Comparison of ENCODE assay signal across 12 mouse cellular contexts in genomic region chr3:90255784-90256353, GRCm38 (mm10). TPM values are rescaled to one million over a fixed set of nuclear protein-coding genes. Genes with fewer than 3 reads are reported as not detected.
A peak's percentile ranks its signal among the peaks of the same experiment; 100 is the strongest.
DNase-seq lines count a peak whose midpoint lies in the region; ATAC-seq and TF ChIP-seq lines count a peak whose summit lies in the region.
"Had no signal": no experiment of that assay in that cellular context is flagged by ENCODE, and none has a peak within 500 bp of the region (broad histone marks: within the 10 kb centered on the region; RNA-seq: fewer than 3 reads in every experiment).

No protein-coding gene starts in this region.

- intact Hi-C loops in heart, postnatal 14 days (cut with DNase I): no loop called here

- no peak for TF ChIP-seq POLR2A in myocyte (IDR thresholded peaks at IDR 0.05; ENCODE audit: insufficient read length, low read depth)

- H3K9ac ChIP-seq in lung, embryonic 15.5 days: 0 out of 2 replicates have a peak overlapping the region, but pooled peaks have one; percentile 0
- H3K9ac ChIP-seq in hindbrain, embryonic 15.5 days: peak overlapping the region; percentile 87; the same call in 1 of the 2 replicates

- H3K27me3 ChIP-seq in lung, embryonic 15.5 days: no peaks in the 10 kb centered on the region
- H3K27me3 ChIP-seq in hindbrain, embryonic 15.5 days: no peaks in the 10 kb centered on the region
- H3K27me3 ChIP-seq in myocyte (ENCODE audit: control insufficient read depth, insufficient read depth, insufficient read length): no peaks in the 10 kb centered on the region
- H3K27me3 ChIP-seq: stomach, embryonic 15.5 days had no signal

- H3K9me3 ChIP-seq in lung, embryonic 15.5 days: no peaks in the 10 kb centered on the region
- H3K9me3 ChIP-seq in hindbrain, embryonic 15.5 days: no peaks in the 10 kb centered on the region
- H3K9me3 ChIP-seq: stomach, embryonic 15.5 days had no signal

- H3K4me2 ChIP-seq in lung, embryonic 15.5 days: peak overlapping the region; percentile 68; the same call in 1 of the 2 replicates
- peak overlapping the region; percentile 89; the same call in 1 of the 2 replicates for H3K4me2 ChIP-seq in hindbrain, embryonic 15.5 days
- H3K4me2 ChIP-seq in myocyte (ENCODE audit: low read depth): peak overlapping the region; percentile 81

- 88% methylated on average over 14 of the region's 14 CpGs for WGBS in lung, embryonic 15.5 days
- 93% methylated on average over 14 of the region's 14 CpGs for WGBS in hindbrain, embryonic 15.5 days

- H3K4me1 ChIP-seq in lung, embryonic 15.5 days: peaks cover 13% of the 10 kb centered on the region
- H3K4me1 ChIP-seq in hindbrain, embryonic 15.5 days (replicated peaks): peaks cover 24% of the 10 kb centered on the region

- peaks cover 37% of the 10 kb centered on the region for H3K79me2 ChIP-seq in myocyte (ENCODE audit: control insufficient read depth, insufficient read depth)

- H3K36me3 ChIP-seq in lung, embryonic 15.5 days: peaks cover 47% of the 10 kb centered on the region
- peaks cover 47% of the 10 kb centered on the region for H3K36me3 ChIP-seq in hindbrain, embryonic 15.5 days
- H3K36me3 ChIP-seq in myocyte (ENCODE audit: control insufficient read depth, insufficient read depth): peaks cover 23% of the 10 kb centered on the region

- no peak for ATAC-seq in lung, embryonic 15.5 days (ENCODE audit: borderline replicate concordance, extremely low read depth, low FRiP score, low TSS enrichment)
- ATAC-seq in hindbrain, embryonic 15.5 days (ENCODE audit: low FRiP score, low read depth): no peak

- H3K4me3 ChIP-seq in lung, embryonic 15.5 days: peak overlapping the region; percentile 89; the same call in 1 of the 2 replicates
- H3K4me3 ChIP-seq in hindbrain, embryonic 15.5 days: no peak overlapping the region; the same call in 1 of the 2 replicates
- H3K4me3 ChIP-seq in myocyte: peak overlapping the region; percentile 83

- no peak overlapping the region for H3ac ChIP-seq in myocyte (ENCODE audit: control insufficient read depth, insufficient read length)

- H3K27ac ChIP-seq in lung, embryonic 15.5 days: no peak overlapping the region
- H3K27ac ChIP-seq in hindbrain, embryonic 15.5 days (replicated peaks): no peak overlapping the region

- peak; percentile 91 for DNase-seq in heart, adult 11 months
- DNase-seq in heart, postnatal 14 days: no peak
- no peak for DNase-seq in lung, postnatal 25 days (ENCODE audit: low spot score)
- no peak for DNase-seq in right cerebral cortex, adult 2 months (ENCODE audit: low spot score in 2 of 2)
- DNase-seq: adrenal gland, postnatal 36 days; kidney, adult 18-20 months; lung, adult 2 months had no signal

TF ChIP-seq in myocyte, 11 proteins besides CTCF, POLR2A, EP300 and RAD21:
- TF ChIP-seq TCF3 (IDR thresholded peaks at IDR 0.05; ENCODE audit: insufficient read length, low read depth) (no peak), USF1 (IDR thresholded peaks at IDR 0.05; ENCODE audit: low read depth) (no peak), TCF12 (IDR thresholded peaks at IDR 0.05; ENCODE audit: insufficient read depth, poor library complexity, severe bottlenecking) (no peak), CEBPB (IDR thresholded peaks at IDR 0.05; ENCODE audit: insufficient read depth, poor library complexity, severe bottlenecking) (no peak), E2F4 (IDR thresholded peaks at IDR 0.05; ENCODE audit: insufficient read depth) (no peak), SRF (IDR thresholded peaks at IDR 0.05; ENCODE audit: control insufficient read depth, insufficient read length, low read depth) (no peak)
TF ChIP-seq in myocyte: peak in this region for 0.

RNA-seq across cellular contexts. Expression of gene Crtc2, which starts 1.9 kb away (rescaled TPM):
- total RNA-seq in heart, postnatal 14 days (2021): 10 to 100 TPM; 19.5 to 21.7 TPM
- polyA plus RNA-seq in lung, embryonic 15.5 days (2015; fragmentation: Nextera tagmentation; extraction: Ambion mirVana): 19.9 and 21.1 TPM in 2 replicates
- polyA plus RNA-seq in hindbrain, embryonic 15.5 days (2015; fragmentation: Nextera tagmentation; extraction: Ambion mirVana): 21.9 and 25.6 TPM in 2 replicates
- 19.9 TPM for polyA plus RNA-seq in myocyte (2012; fragmentation: generic; extraction: Trizol)

RNA-seq across cellular contexts. Expression of gene Slc39a1, which starts 7.9 kb away (rescaled TPM):
- total RNA-seq in heart, postnatal 14 days (2021): 10 to 100 TPM; 94.0 to 95.4 TPM
- polyA plus RNA-seq in lung, embryonic 15.5 days (2015; fragmentation: Nextera tagmentation; extraction: Ambion mirVana): 94.7 and 102 TPM in 2 replicates
- polyA plus RNA-seq in hindbrain, embryonic 15.5 days (2015; fragmentation: Nextera tagmentation; extraction: Ambion mirVana): 52.1 and 53.1 TPM in 2 replicates
- polyA plus RNA-seq in myocyte (2012; fragmentation: generic; extraction: Trizol): 111 TPM

RNA-seq across cellular contexts. Expression of gene Dennd4b, which starts 9.1 kb away (rescaled TPM):
- 10 to 100 TPM; 21.1 to 23.6 TPM for total RNA-seq in heart, postnatal 14 days (2021)
- polyA plus RNA-seq in lung, embryonic 15.5 days (2015; fragmentation: Nextera tagmentation; extraction: Ambion mirVana): 3.4 and 4.8 TPM in 2 replicates
- 7.7 and 8.8 TPM in 2 replicates for polyA plus RNA-seq in hindbrain, embryonic 15.5 days (2015; fragmentation: Nextera tagmentation; extraction: Ambion mirVana)
- 6.6 TPM for polyA plus RNA-seq in myocyte (2012; fragmentation: generic; extraction: Trizol)

RNA-seq across cellular contexts. Expression of gene Creb3l4, which starts 12.6 kb away (rescaled TPM):
- total RNA-seq in heart, postnatal 14 days (2021): not detected
- 6.0 and 6.3 TPM in 2 replicates for polyA plus RNA-seq in lung, embryonic 15.5 days (2015; fragmentation: Nextera tagmentation; extraction: Ambion mirVana)
- polyA plus RNA-seq in hindbrain, embryonic 15.5 days (2015; fragmentation: Nextera tagmentation; extraction: Ambion mirVana): 2.2 and 3.1 TPM in 2 replicates
- 0.22 TPM for polyA plus RNA-seq in myocyte (2012; fragmentation: generic; extraction: Trizol)
- total RNA-seq: granulocyte monocyte progenitor cell, adult 5-6 weeks had no signal

RNA-seq across cellular contexts. Expression of gene Jtb, which starts 24.5 kb away (rescaled TPM):
- 10 to 100 TPM; 44.9 to 48.9 TPM for total RNA-seq in heart, postnatal 14 days (2021)
- 90.2 and 100 TPM in 2 replicates for polyA plus RNA-seq in lung, embryonic 15.5 days (2015; fragmentation: Nextera tagmentation; extraction: Ambion mirVana)
- polyA plus RNA-seq in hindbrain, embryonic 15.5 days (2015; fragmentation: Nextera tagmentation; extraction: Ambion mirVana): 90.2 and 96.2 TPM in 2 replicates
- 39.9 TPM for polyA plus RNA-seq in myocyte (2012; fragmentation: generic; extraction: Trizol)
